Mouse (Mus musculus) CH12.LX (cell line): ENCODE data around the gene Ep300. TPM values are rescaled to one million over a fixed set of nuclear protein-coding genes. Genes with fewer than 3 reads are reported as not detected.

ENCODE experiments used
- DNase-seq: peaks from one replicate; pipeline ENCODE4 v3.0.0-alpha.2; 2013; ENCODE audit errors: extremely low read depth
- H3K27ac ChIP-seq: 2 replicates; pipeline ENCODE4 v1.5.1; 2012; ENCODE audit warnings: low read depth, mild to moderate bottlenecking, control low read depth, moderate library complexity; ENCODE audit not compliant: insufficient read depth
- H3K27me3 ChIP-seq: replicated peaks from 2 replicates; pipeline ENCODE3; 2012; ENCODE audit warnings: inconsistent platforms
- H3K36me3 ChIP-seq, 2 experiments: replicated peaks in 1 of 2; 2 replicates each; pipeline versions ENCODE3 to v1.6.1; 2012; ENCODE audit warnings: inconsistent platforms in 1 of 2, low read length in 1 of 2, mild to moderate bottlenecking in 1 of 2, mixed read lengths in 1 of 2, moderate library complexity in 1 of 2; ENCODE audit not compliant: control insufficient read depth in 1 of 2, insufficient read depth in 1 of 2
- H3K4me1 ChIP-seq, 2 experiments: 2 replicates each; pipeline ENCODE4 v1.6.1; 2012; ENCODE audit warnings: inconsistent platforms in 1 of 2, moderate library complexity in 1 of 2; ENCODE audit not compliant: insufficient read depth in 2 of 2, control insufficient read depth in 1 of 2
- H3K4me2 ChIP-seq: 2 replicates; pipeline ENCODE4 v1.6.1; 2012; ENCODE audit warnings: low read depth, mild to moderate bottlenecking, control low read depth; ENCODE audit not compliant: poor library complexity, insufficient read depth, severe bottlenecking
- H3K4me3 ChIP-seq, 3 experiments: fragments of 150-350 bp in 1 of 3; sonication (generic) in 1 of 3; replicated peaks in 1 of 3; 2 replicates each; pipeline versions ENCODE3 to v1.5.1; 2011 to 2012; ENCODE audit warnings: low read depth in 2 of 3, low read length in 2 of 3, mild to moderate bottlenecking in 2 of 3, moderate library complexity in 2 of 3, control low read depth in 1 of 3, improper control_type of control experiment in 1 of 3, inconsistent platforms in 1 of 3, mixed read lengths in 1 of 3; ENCODE audit not compliant: poor library complexity in 1 of 3
- H3K79me2 ChIP-seq: replicated peaks from 2 replicates; pipeline ENCODE4 v1.6.1; 2012; ENCODE audit warnings: mild to moderate bottlenecking, moderate library complexity; ENCODE audit not compliant: control insufficient read depth, poor library complexity, insufficient read depth, severe bottlenecking; ENCODE audit errors: extremely low read depth
- H3K9ac ChIP-seq: 2 replicates; pipeline ENCODE4 v1.6.1; 2012; ENCODE audit warnings: low read depth, mild to moderate bottlenecking, control low read depth, moderate library complexity; ENCODE audit not compliant: insufficient read depth
- H3K9me3 ChIP-seq: replicated peaks from 2 replicates; pipeline ENCODE3; 2012; ENCODE audit warnings: low read length, inconsistent platforms, mixed read lengths
- CHD1 ChIP-seq: IDR thresholded peaks from 2 replicates; pipeline ENCODE4 v1.6.1; 2012; ENCODE audit warnings: low read depth, low read length, improper control_type of control experiment, inconsistent platforms
- CTCF ChIP-seq, 2 experiments: IDR thresholded peaks in 1 of 2; conservative IDR thresholded peaks in 1 of 2; 2 replicates each; pipeline ENCODE4 v1.5.1; 2011 to 2012; ENCODE audit warnings: low read depth in 2 of 2, low read length in 2 of 2, improper control_type of control experiment in 1 of 2, inconsistent platforms in 1 of 2, mild to moderate bottlenecking in 1 of 2, moderate library complexity in 1 of 2
- E2F4 ChIP-seq: IDR thresholded peaks from 2 replicates; pipeline ENCODE4 v1.6.1; 2011; ENCODE audit warnings: low read depth, low read length, improper control_type of control experiment; ENCODE audit not compliant: insufficient replicate concordance
- ETS1 ChIP-seq: conservative IDR thresholded peaks from 2 replicates; pipeline ENCODE4 v1.6.1; 2012; ENCODE audit warnings: low read depth, mild to moderate bottlenecking, inconsistent platforms, low read length, improper control_type of control experiment, moderate library complexity
- HCFC1 ChIP-seq: IDR thresholded peaks from 2 replicates; pipeline ENCODE4 v1.6.1; 2012; ENCODE audit warnings: low read depth, mild to moderate bottlenecking, inconsistent platforms, low read length, improper control_type of control experiment
- JUN ChIP-seq: IDR thresholded peaks from 2 replicates; pipeline ENCODE4 v1.6.1; 2011; ENCODE audit warnings: low read depth, mild to moderate bottlenecking, low read length, improper control_type of control experiment, moderate library complexity; ENCODE audit not compliant: insufficient read depth
- MAX ChIP-seq: IDR thresholded peaks from 2 replicates; pipeline ENCODE4 v1.6.1; 2011; ENCODE audit warnings: low read length, improper control_type of control experiment
- MAZ ChIP-seq: IDR thresholded peaks from 2 replicates; pipeline ENCODE4 v1.6.1; 2012; ENCODE audit warnings: low read depth, mild to moderate bottlenecking, inconsistent platforms, low read length, improper control_type of control experiment, moderate library complexity
- MEF2A ChIP-seq: IDR thresholded peaks from 2 replicates; pipeline ENCODE4 v1.6.1; 2014; ENCODE audit warnings: low read depth, mild to moderate bottlenecking, inconsistent platforms, low read length, improper control_type of control experiment, borderline replicate concordance
- MXI1 ChIP-seq: IDR thresholded peaks from 2 replicates; pipeline ENCODE4 v1.6.1; 2011; ENCODE audit warnings: mild to moderate bottlenecking, low read depth, low read length, improper control_type of control experiment
- NELFE ChIP-seq: IDR thresholded peaks from 2 replicates; pipeline ENCODE4 v1.6.1; 2011; ENCODE audit warnings: low read depth, low read length, improper control_type of control experiment
- NRF1 ChIP-seq: IDR thresholded peaks from 2 replicates; pipeline ENCODE4 v1.6.1; 2014; ENCODE audit warnings: low read depth, mild to moderate bottlenecking, inconsistent platforms, low read length, improper control_type of control experiment, moderate library complexity
- PAX5 ChIP-seq: IDR thresholded peaks from 2 replicates; pipeline ENCODE4 v1.6.1; 2012; ENCODE audit warnings: low read length, inconsistent platforms, mixed read lengths
- RAD21 ChIP-seq: IDR thresholded peaks from 2 replicates; pipeline ENCODE4 v1.6.1; 2011; ENCODE audit warnings: low read depth, mild to moderate bottlenecking, low read length, improper control_type of control experiment, moderate library complexity
- RCOR1 ChIP-seq: conservative IDR thresholded peaks from 2 replicates; pipeline ENCODE4 v1.6.1; 2012; ENCODE audit warnings: low read depth, mild to moderate bottlenecking, inconsistent platforms, low read length, improper control_type of control experiment
- SIN3A ChIP-seq: IDR thresholded peaks from 2 replicates; pipeline ENCODE4 v1.6.1; 2012; ENCODE audit warnings: low read length, improper control_type of control experiment, inconsistent platforms
- ZC3H11A ChIP-seq: IDR thresholded peaks from 2 replicates; pipeline ENCODE4 v1.6.1; 2012; ENCODE audit warnings: low read depth, mild to moderate bottlenecking, inconsistent platforms, low read length, improper control_type of control experiment
- ZNF384 ChIP-seq: IDR thresholded peaks from 2 replicates; pipeline ENCODE4 v1.6.1; 2012; ENCODE audit warnings: low read depth, low read length, improper control_type of control experiment, inconsistent platforms
- dilution Hi-C: fragments of 300-500 bp; cut with MboI; formaldehyde crosslinking; loops from 2 replicates; pipeline ENCODE4 v1.14.3; 2020; ENCODE audit warnings: low sequenced_read_pairs; ENCODE audit not compliant: extremely low pct_unique_long_range_greater_than_20kb, extremely low pct_ligation_motif_present
- in situ Hi-C: fragments of 300-500 bp; cut with MboI; formaldehyde crosslinking; loops from 3 replicates; pipeline ENCODE4 v1.14.3; 2019; ENCODE audit warnings: low sequenced_read_pairs, low pct_ligation_motif_present, low pct_unique_long_range_greater_than_20kb, mixed read lengths
- polyA plus RNA-seq: library from polyadenylated mRNA; unstranded; fragments of >175 nt; gene quantifications from 2 replicates; pipeline ENCODE4 v1.2.1, GENCODE M21; 2012; ENCODE audit warnings: low read depth; ENCODE audit not compliant: insufficient read length
- total RNA-seq, 2 experiments: library from RNA; depleted of rRNA; stranded (reverse); fragments of 300-350 nt in 1 of 2; fragments of >200 nt in 1 of 2; gene quantifications; 2 replicates each; pipeline ENCODE4 v1.2.3; 2012 to 2014

Ep300 gene
- total and polyA plus RNA-seq, 3 experiments, result 5.9 to 33.2 (median 17.4) TPM

- peak overlapping the region; percentile 33 for H3K4me2 ChIP-seq
- H3K4me3 ChIP-seq, result no peak overlapping the region
- no peaks in the 10 kb centered on the region for H3K27me3 ChIP-seq
- no peaks in the 10 kb centered on the region for H3K79me2 ChIP-seq
- TF ChIP-seq JUN, result no peak
- TF ChIP-seq E2F4, result no peak
- no peak for TF ChIP-seq CTCF (conservative IDR thresholded peaks at IDR 0.05 in 1 of 2, IDR thresholded peaks at IDR 0.05 in 1 of 2; ENCODE audit: low read depth in 2 of 2, low read length in 2 of 2)
- no peak for TF ChIP-seq CHD1
- no peak for TF ChIP-seq NRF1
- no peak for TF ChIP-seq NELFE
- no peak for TF ChIP-seq MAZ
- no peak for TF ChIP-seq RAD21
- no peak for TF ChIP-seq MEF2A
- TF ChIP-seq ETS1, result no peak
- TF ChIP-seq MAX, result no peak
- no peak for TF ChIP-seq PAX5
- no peak for TF ChIP-seq ZC3H11A
- TF ChIP-seq MXI1, result no peak
- no peak for TF ChIP-seq RCOR1
- TF ChIP-seq SIN3A, result no peak
- dilution Hi-C loops, result no loop called here
- peaks cover 3 to 5% of the 10 kb centered on the region in 2 experiments; a peak in 2 of 4 replicates for H3K4me1 ChIP-seq
- in situ Hi-C loops, result no loop called here
- no peaks in the 10 kb centered on the region for H3K36me3 ChIP-seq
- no peak overlapping the region for H3K27ac ChIP-seq
- DNase-seq, result no peak
- no peaks in the 10 kb centered on the region for H3K9me3 ChIP-seq
- no peak overlapping the region for H3K9ac ChIP-seq
Observed at GRCm38 (mm10) chr15:81561996-81562395, 23.2 kb upstream of the Ep300 start.

DNA sequence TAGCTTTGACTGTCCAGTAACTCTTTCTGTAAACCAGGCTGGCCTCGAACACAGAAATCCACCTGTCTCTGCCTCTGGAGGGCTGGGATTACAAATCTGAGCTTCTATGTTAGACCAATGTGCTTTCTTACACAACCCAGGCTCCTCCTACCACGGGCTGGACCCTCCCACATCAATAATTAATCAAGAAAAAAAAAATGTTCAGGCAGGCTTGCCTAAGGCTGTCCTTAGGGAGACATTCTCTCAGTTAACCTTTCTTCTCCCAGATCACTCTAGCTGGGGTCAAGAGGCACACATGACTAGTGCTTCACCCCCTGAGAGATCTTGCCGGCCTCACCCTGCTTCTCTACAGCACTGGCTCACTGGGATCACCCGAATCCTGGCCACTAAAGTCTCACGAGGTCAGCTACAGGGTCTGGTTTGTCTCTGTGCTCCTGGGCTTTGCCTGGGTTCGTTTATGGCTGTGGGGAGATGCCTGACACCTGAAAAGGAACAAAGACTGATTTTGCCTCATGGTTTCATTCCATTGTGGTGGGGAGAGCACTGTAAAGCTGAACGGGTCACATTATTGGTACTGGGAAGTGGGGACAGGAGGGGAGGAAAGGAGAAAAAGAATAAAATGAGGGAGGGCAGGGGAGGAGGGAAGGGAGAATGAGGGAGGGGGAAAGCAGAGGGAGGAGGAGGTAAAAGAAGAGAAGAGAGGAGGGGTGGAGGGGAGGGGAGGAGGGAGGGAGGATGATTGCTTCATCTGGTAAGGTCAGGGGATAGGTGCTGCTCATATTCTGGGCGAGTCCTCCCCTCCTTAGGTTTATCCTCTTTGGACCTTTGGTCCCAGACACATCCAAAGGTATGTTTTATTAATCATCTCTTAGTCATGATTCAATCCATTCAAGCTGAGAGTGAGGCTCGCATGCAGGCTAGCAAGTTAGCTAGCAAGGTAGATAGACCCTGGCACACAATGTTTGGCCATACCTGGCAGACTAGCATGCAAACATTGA is 22.4 kb upstream of the Ep300 start:
- H3K79me2 ChIP-seq, result no peaks in the 10 kb centered on the region
- no peak overlapping the region for H3K4me3 ChIP-seq
- H3K9ac ChIP-seq, result no peak overlapping the region
- no peak for TF ChIP-seq HCFC1
- TF ChIP-seq ZNF384, result 0 out of 2 replicates have a peak, but pooled peaks have one; percentile 5
- peak overlapping the region; percentile 33; the same call in 1 of the 2 replicates for H3K4me2 ChIP-seq
- no peaks in the 10 kb centered on the region for H3K9me3 ChIP-seq
- no peaks in the 10 kb centered on the region for H3K36me3 ChIP-seq
- no peaks in the 10 kb centered on the region for H3K27me3 ChIP-seq
- in situ Hi-C loops, result no loop called here
- H3K27ac ChIP-seq, result no peak overlapping the region
- no peak for DNase-seq
- dilution Hi-C loops, result no loop called here
- H3K4me1 ChIP-seq, result peaks cover 5 to 12% of the 10 kb centered on the region in 2 experiments; a peak in 2 of 4 replicates
